17 mouse cellular contexts compared by ENCODE assay signal in genomic region chr5:127163376-127163775, GRCm38 (mm10).
DNase-seq lines count a peak whose midpoint lies in the region; ATAC-seq and TF ChIP-seq lines count a peak whose summit lies in the region.
"Had no signal": no experiment of that assay in that cellular context is flagged by ENCODE, and none has a peak within 500 bp of the region (broad histone marks: within the 10 kb centered on the region; RNA-seq: fewer than 3 reads in every experiment).

No protein-coding gene starts in this region.

- no peaks in the 10 kb centered on the region for H3K27me3 ChIP-seq in hindbrain, embryonic 14.5 days (ENCODE audit: control insufficient read depth, insufficient read depth, low read length)
- H3K27me3 ChIP-seq: embryonic facial prominence, embryonic 13.5 days; limb, embryonic 15.5 days; lung, embryonic 15.5 days; megakaryocyte, embryonic 14.5 days had no signal

- H3K36me3 ChIP-seq in hindbrain, embryonic 14.5 days (replicated peaks; ENCODE audit: control insufficient read depth, insufficient read depth), result no peaks in the 10 kb centered on the region
- H3K36me3 ChIP-seq: embryonic facial prominence, embryonic 13.5 days; G1E; limb, embryonic 15.5 days; lung, embryonic 15.5 days had no signal

- H3K4me1 ChIP-seq in brown adipose tissue, adult 24 weeks (ENCODE audit: control insufficient read depth, insufficient read depth, insufficient read length, low read length), result no peaks in the 10 kb centered on the region
- H3K4me1 ChIP-seq in hindbrain, embryonic 14.5 days (replicated peaks; ENCODE audit: control insufficient read depth, insufficient read depth, low read length), result no peaks in the 10 kb centered on the region
- no peaks in the 10 kb centered on the region for H3K4me1 ChIP-seq in lung, adult 2 months (ENCODE audit: control insufficient read depth, insufficient read depth, low read length)
- H3K4me1 ChIP-seq: embryonic facial prominence, embryonic 13.5 days; limb, embryonic 15.5 days; lung, embryonic 15.5 days; megakaryocyte, embryonic 14.5 days had no signal

- no peak for TF ChIP-seq POLR2A in lung, adult 2 months (IDR thresholded peaks at IDR 0.05; ENCODE audit: borderline replicate concordance, extremely low read depth, low read depth, low read length)

- H3K9me3 ChIP-seq in hindbrain, embryonic 14.5 days (ENCODE audit: control insufficient read depth, low read length), result no peaks in the 10 kb centered on the region
- H3K9me3 ChIP-seq: embryonic facial prominence, embryonic 13.5 days; limb, embryonic 15.5 days; lung, embryonic 15.5 days had no signal

- peak; percentile 1 to 6 for DNase-seq in layer of hippocampus, adult 18-20 months (ENCODE audit: low spot score in 2 of 2)
- DNase-seq in layer of hippocampus, postnatal 36 days, result no peak
- peak; percentile 6 to 9 for DNase-seq in heart, adult 9 months (ENCODE audit: low spot score in 2 of 2)
- peak; percentile 32 to 50 for DNase-seq in left cerebral cortex, adult 9 months (ENCODE audit: low spot score in 2 of 2)
- DNase-seq in hindbrain, embryonic 14.5 days (ENCODE audit: low spot score), result no peak
- DNase-seq in lung, adult 2 months, result no peak
- DNase-seq: adrenal gland, postnatal 14 days; cerebellum, postnatal 25 days; kidney, adult 8-10 months; retina, postnatal 1 day had no signal

- ATAC-seq in erythroblast, adult 5-6 weeks (replicated peaks; ENCODE audit: low FRiP score, poor library complexity, severe bottlenecking), result no peak
- ATAC-seq in hindbrain, embryonic 14.5 days (ENCODE audit: low FRiP score), result no peak

- no peak for TF ChIP-seq CTCF in lung, adult 2 months (IDR thresholded peaks at IDR 0.05; ENCODE audit: insufficient read depth, low read length)

- H3K4me2 ChIP-seq in hindbrain, embryonic 14.5 days (replicated peaks), result no peak overlapping the region
- H3K4me2 ChIP-seq: embryonic facial prominence, embryonic 13.5 days; limb, embryonic 15.5 days; lung, embryonic 15.5 days had no signal

- WGBS in hindbrain, embryonic 14.5 days, result 39% methylated on average over 6 of the region's 6 CpGs
- WGBS in lung, adult 2 months, result 67% methylated on average over 6 of the region's 6 CpGs

- 0 out of 2 replicates have a peak overlapping the region, but pooled peaks have one; percentile 23 for H3K27ac ChIP-seq in brown adipose tissue, adult 24 weeks (replicated peaks; ENCODE audit: low read depth, low read length)
- H3K27ac ChIP-seq in hindbrain, embryonic 14.5 days, result no peak overlapping the region
- H3K27ac ChIP-seq: embryonic facial prominence, embryonic 13.5 days; limb, embryonic 15.5 days; lung, embryonic 15.5 days had no signal

- H3K4me3 ChIP-seq in brown adipose tissue, adult 24 weeks (ENCODE audit: insufficient read depth, low read depth, low read length), result no peak overlapping the region
- no peak overlapping the region for H3K4me3 ChIP-seq in hindbrain, embryonic 14.5 days (replicated peaks; ENCODE audit: low read length)
- no peak overlapping the region for H3K4me3 ChIP-seq in lung, adult 2 months (replicated peaks; ENCODE audit: extremely low read depth, low read depth, low read length)
- H3K4me3 ChIP-seq: embryonic facial prominence, embryonic 13.5 days; limb, embryonic 15.5 days; lung, embryonic 15.5 days; megakaryocyte, embryonic 14.5 days had no signal

- no peak overlapping the region for H3K9ac ChIP-seq in hindbrain, embryonic 14.5 days
- H3K9ac ChIP-seq: embryonic facial prominence, embryonic 13.5 days; limb, embryonic 15.5 days; lung, embryonic 15.5 days had no signal

Comparison
In these comparisons a context has a peak if more than half of its experiments do, and no peak if none do; other contexts are left out.
1. DNase-seq: peak in layer of hippocampus, adult 18-20 months (2 of 2), heart, adult 9 months (2 of 2) and left cerebral cortex, adult 9 months (2 of 2); none in layer of hippocampus, postnatal 36 days (0 of 2), hindbrain, embryonic 14.5 days (single experiment) and lung, adult 2 months (single experiment).